Mouse (Mus musculus): ENCODE data around the gene Efhc1.
"Not testable (repeated sequence)": the region's sequence is repeated elsewhere in the genome, so short reads cannot be mapped to it uniquely, and the experiment has no call there.

Efhc1 gene

GRCm38 (mm10) chr1:20951300-20951763 is at the start of gene Efhc1:
Efhc1 (plus strand) TSS chr1:20951626.
- peak; percentile 97 for DNase-seq (ENCODE audit: low spot score)

GRCm38 (mm10) chr1:20905501-20906127 is 45.8 kb upstream of the Efhc1 start:
- no peak for DNase-seq (ENCODE audit: low spot score)

- no peak for DNase-seq (ENCODE audit: low spot score)
Observed at GRCm38 (mm10) chr1:20906128-20906515, 45.3 kb upstream of the Efhc1 start.

- DNase-seq (ENCODE audit: low spot score): no peak
Observed at GRCm38 (mm10) chr1:20908541-20908940, 42.9 kb upstream of the Efhc1 start.

GRCm38 (mm10) chr1:20912115-20912514 is 39.3 kb upstream of the Efhc1 start:
- DNase-seq (ENCODE audit: low spot score): no peak

GRCm38 (mm10) chr1:20912527-20913171 is 38.8 kb upstream of the Efhc1 start:
- no peak for DNase-seq (ENCODE audit: low spot score)

- DNase-seq (ENCODE audit: low spot score): no peak
Observed at GRCm38 (mm10) chr1:20914769-20915168, 36.7 kb upstream of the Efhc1 start.

- no peak for DNase-seq (ENCODE audit: low spot score)
Observed at GRCm38 (mm10) chr1:20915608-20916007, 35.8 kb upstream of the Efhc1 start.

- DNase-seq (ENCODE audit: low spot score): no peak
Observed at GRCm38 (mm10) chr1:20917496-20918050, 33.9 kb upstream of the Efhc1 start.

- no peak for DNase-seq (ENCODE audit: low spot score)
Observed at GRCm38 (mm10) chr1:20919728-20920127, 31.7 kb upstream of the Efhc1 start.

GRCm38 (mm10) chr1:20921081-20921528 is 30.3 kb upstream of the Efhc1 start:
- DNase-seq (ENCODE audit: low spot score): no peak

- no peak for DNase-seq (ENCODE audit: low spot score)
Observed at GRCm38 (mm10) chr1:20922612-20923399, 28.6 kb upstream of the Efhc1 start.

- not testable (repeated sequence) for DNase-seq (ENCODE audit: low spot score)
Observed at GRCm38 (mm10) chr1:20925324-20925723, 26.1 kb upstream of the Efhc1 start.

GRCm38 (mm10) chr1:20925926-20926325 is 25.5 kb upstream of the Efhc1 start:
- no peak for DNase-seq (ENCODE audit: low spot score)

GRCm38 (mm10) chr1:20926376-20926775 is 25.1 kb upstream of the Efhc1 start:
- DNase-seq (ENCODE audit: low spot score): no peak

- no peak for DNase-seq (ENCODE audit: low spot score)
Observed at GRCm38 (mm10) chr1:20928487-20928886, 22.9 kb upstream of the Efhc1 start.

GRCm38 (mm10) chr1:20933457-20933856 is 18.0 kb upstream of the Efhc1 start:
- DNase-seq (ENCODE audit: low spot score): peak; percentile 74

- DNase-seq (ENCODE audit: low spot score): peak; percentile 68
Observed at GRCm38 (mm10) chr1:20935106-20935505, 16.3 kb upstream of the Efhc1 start.

GRCm38 (mm10) chr1:20939046-20939445 is 12.4 kb upstream of the Efhc1 start:
- peak; percentile 67 for DNase-seq (ENCODE audit: low spot score)

- DNase-seq (ENCODE audit: low spot score): peak; percentile 61
Observed at GRCm38 (mm10) chr1:20940151-20940550, 11.3 kb upstream of the Efhc1 start.

- DNase-seq (ENCODE audit: low spot score): no peak
Observed at GRCm38 (mm10) chr1:20941322-20941721, 10.1 kb upstream of the Efhc1 start.

- DNase-seq (ENCODE audit: low spot score): no peak
Observed at GRCm38 (mm10) chr1:20941857-20942256, 9.6 kb upstream of the Efhc1 start.

GRCm38 (mm10) chr1:20943016-20943415 is 8.4 kb upstream of the Efhc1 start:
- no peak for DNase-seq (ENCODE audit: low spot score)
